Mouse (Mus musculus) lung, postnatal 25 days (tissue): ENCODE results near the gene Tap2.

Experiments
- DNase-seq: peaks from one replicate; pipeline ENCODE4 v3.0.0; 2022; ENCODE audit warnings: low spot score

Tap2 gene

DNA sequence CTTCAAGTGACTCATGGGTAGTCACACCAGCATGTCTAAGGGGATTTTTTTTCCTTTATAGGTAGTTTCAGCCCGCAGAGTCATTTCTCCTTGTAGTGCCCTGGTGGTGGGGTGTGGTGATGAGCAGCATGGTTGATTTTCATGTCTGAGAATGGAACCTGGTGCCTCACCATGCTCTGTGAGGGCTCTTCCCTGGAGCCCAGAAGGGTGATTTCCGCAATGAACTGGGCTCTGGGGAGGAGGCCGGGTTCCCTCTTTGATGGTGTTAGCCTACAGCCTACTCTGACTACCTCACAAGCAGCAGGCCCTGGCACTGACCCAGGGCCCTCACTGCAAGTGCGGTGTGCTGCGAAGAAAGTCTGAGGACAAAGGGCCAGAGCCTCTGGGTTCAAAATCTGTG lies at the start of gene Tap2:
Gene Tap2, plus strand, starts transcription at position 84 of the 400 bp plus-strand sequence.
- no peak for DNase-seq

DNA sequence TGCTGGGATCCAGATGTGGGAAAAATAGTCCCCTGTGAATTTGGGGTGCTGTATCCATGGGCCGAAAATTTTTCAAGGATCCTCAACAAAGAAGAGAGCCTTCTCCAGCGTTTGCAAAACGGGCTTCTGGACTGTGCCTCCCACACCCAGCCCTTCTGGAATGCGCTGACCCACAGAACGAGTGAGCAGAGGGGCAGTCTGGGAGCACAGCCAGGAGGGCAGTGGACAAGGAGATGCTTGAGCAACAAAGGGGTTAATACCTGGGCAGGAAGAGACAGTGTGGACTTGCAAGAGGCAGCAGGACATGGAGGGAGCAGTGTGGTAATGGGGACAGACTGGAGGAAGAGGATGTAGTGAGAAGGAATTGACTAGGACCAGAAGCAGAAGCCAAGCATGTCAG lies 47.8 kb upstream of the Tap2 start:
- DNase-seq, result no peak

DNA sequence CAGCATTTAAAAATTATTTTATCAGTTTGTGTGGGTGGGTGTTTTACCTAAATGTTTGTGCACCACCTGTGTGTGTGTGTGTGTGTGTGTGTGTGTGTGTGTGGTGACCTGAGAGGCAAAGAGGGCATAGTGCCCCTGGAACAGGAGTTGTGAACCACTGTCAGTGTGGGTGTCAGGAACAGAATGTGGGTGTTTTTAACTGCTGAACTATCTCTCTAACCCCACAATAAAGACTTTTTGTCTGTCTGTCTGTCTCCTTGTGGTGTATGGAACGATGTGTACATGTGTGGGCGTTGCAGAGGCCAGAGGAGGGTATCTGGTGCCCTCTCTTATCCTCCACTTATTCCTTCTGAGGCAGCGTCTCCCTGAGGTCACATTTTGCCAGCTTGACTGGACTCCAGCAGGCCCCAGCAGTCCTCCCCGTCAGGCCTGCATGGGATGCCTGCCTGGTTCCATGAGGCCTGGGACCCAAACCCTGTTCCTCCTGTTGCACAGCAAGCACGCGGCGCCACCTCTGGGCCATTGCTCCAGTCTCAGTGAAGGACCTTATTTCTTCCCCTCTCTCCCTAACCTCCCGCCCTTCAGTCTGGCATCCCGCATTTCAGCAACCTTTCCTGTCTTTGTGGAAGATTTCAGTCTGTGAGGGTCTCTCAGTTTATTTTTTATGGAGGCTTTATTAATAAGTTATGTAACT lies 39.0 kb upstream of the Tap2 start:
- peak; percentile 18 for DNase-seq

DNA sequence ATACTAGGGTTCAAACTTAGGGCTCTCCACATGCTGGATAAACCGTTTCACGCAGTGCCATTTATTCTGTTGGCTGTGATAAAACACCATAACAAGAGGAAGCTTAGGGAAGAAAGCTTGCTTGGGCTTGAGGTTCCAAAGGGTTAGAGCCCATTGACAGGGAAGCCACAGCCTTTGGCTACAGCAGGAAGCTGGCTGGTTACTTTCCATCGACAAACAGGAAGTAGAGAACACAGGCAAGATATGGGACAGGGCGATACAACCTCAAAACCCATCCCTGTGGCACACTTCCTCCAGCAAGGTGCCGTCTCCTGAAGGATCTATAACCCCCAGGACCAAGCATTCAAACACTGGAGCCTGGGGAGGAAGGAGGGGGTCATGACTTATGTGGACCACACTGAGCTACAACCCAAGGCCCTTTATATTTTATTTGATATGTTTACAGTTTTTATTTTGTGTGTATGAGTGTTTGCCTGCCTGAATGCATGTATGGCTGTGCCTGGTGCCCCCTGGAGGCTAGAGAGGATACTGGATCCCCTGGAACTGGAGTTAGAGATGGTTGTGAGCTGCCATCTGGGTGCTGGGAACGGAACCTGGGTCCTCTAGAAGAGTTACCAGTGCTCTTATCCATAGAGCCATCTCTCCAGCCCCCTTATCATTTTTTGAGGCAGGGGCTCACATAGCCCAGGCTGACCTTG lies 38.1 kb upstream of the Tap2 start:
- peak; percentile 14 for DNase-seq

DNA sequence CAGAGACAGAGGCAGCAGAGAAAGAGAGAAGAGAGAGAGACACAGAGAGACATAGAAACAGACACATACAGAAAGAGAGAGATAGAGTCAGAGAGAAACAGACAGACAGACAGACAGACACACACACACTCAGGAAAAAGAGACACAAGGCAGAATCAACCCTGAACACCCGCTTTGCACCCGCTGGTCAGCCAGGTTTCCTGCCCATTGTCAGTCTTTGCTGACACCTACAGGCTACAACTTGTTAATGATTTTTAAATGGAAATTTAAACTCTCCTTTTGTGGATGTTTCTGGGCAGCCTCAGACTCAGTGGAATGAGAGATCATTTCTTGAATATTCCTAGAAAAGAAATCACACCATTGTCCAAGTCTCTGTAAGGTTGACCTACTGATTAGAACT lies 34.0 kb upstream of the Tap2 start:
- peak; percentile 69 for DNase-seq

DNA sequence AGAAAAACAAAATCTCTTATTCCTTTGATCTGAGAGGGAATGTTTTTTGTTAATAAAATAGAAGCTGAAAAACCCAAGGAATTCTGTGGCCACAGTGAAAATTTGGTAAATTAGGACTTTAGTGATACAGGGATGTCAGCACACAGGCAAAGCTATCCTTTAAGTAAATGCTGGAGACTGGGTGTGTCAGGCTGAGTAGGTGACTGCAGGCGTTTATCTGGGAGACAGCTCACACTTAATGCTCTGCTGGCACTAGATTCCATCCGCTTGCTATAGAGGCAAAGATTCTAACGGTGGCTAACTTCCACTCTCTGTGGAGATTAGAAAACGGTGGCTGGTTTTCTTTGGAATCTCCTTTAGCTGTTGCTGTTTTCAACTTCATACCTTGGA lies 32.8 kb upstream of the Tap2 start:
- no peak for DNase-seq

DNA sequence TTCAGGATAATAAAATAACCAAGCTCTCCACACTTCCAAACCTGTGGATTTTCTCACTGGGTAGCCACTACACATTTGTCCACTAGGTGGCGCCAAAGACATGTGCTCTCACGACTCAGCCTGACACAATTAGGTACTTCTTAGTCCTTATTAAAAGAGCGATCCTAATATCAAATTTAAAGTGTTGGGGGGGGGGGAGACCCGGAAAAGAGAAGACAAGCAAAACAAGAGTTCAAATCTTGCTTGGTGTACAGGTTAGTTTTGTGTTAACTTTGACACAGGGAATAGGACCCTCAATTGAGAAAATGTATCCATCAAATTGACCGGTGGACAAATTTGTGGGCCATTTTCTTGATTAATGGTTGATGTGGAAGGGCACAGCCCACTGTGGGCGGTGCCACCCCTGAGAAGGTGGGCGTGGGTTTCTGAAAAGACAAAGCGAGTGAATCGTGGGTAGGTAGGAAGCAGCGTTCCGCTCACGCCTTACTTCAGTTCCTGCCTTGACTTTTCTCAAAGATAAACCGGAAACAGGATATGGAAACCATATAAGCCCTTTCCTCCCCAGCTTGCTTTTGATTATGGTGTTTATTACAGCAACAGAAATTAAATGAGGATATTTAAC lies 32.3 kb upstream of the Tap2 start:
- DNase-seq, result peak; percentile 86

DNA sequence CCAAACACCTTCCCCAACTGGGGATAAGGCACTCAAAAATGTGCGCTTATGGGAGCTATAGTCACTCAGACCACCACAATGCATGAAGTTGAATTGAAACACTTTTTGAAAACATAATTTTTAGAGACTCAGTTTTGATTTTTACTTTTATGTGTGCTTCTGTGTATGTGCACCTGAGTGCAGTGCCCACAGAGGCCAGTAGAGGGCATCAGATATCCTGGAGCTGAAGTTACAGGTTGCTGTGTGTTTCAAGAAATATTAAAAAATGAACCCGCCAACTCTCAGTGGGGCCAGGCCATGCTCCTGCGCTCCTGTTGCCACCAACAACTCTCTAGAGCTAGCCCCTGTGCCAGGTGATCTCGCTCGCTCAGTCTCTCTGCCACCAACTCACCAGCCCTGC lies 30.8 kb upstream of the Tap2 start:
- DNase-seq, result no peak

DNA sequence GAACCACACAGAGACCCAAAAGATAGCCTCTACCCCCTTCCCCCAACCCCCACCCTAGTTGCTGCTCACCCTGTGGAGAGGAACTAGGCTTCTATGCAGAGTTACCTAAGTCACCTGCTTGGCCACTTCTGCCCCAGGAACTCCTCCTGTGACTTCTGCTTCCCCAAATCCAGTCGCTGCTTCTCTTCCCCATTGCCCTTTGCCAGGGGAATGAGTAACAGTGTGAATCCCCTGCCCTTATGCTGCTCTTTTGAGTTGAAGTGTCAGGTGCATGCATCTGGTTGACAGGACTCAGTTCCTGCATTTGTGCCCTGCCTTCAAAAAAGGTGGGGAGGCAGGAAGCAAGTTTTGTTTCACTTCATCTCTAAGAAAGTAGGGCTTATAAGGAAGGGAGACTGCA lies 29.3 kb upstream of the Tap2 start:
- DNase-seq, result no peak

DNA sequence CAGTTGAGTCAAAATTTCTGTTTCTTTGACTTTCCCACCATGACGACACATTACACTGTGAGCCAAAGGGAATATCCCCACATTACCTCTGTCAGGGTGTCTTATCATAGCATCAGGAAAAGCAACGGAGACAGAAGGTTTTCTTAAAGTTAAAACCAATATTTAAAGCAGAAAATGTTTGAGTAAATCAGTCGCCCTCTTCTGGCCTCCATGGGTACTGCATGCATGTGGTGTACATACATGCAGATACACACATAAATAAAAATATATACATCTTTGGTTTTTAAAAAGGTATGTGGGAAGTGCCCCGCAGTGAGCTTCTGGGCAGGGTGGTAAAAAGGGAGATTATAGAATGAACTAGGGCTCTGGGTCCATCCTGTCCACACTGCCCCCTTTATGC lies 26.1 kb upstream of the Tap2 start:
- no peak for DNase-seq

DNA sequence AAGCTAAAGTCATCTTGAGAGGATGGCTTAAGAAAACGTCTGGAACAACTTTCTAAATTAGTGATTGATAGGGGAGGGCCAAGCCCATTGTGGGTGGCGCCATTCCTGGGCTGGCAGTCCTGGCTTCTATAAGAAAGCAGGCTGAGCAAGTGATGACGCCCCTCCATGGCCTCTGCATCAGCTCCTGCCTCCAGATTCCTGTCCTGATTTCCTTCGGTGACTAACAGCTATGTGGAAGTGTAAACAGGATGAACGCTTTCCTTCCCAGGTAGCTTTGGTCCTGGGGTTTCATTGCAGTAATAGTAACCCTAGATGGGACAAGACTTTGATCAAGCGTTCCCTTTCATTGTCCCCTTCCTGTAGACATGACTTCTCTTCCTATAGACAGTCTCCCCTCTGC lies 24.3 kb upstream of the Tap2 start:
- DNase-seq, result no peak

DNA sequence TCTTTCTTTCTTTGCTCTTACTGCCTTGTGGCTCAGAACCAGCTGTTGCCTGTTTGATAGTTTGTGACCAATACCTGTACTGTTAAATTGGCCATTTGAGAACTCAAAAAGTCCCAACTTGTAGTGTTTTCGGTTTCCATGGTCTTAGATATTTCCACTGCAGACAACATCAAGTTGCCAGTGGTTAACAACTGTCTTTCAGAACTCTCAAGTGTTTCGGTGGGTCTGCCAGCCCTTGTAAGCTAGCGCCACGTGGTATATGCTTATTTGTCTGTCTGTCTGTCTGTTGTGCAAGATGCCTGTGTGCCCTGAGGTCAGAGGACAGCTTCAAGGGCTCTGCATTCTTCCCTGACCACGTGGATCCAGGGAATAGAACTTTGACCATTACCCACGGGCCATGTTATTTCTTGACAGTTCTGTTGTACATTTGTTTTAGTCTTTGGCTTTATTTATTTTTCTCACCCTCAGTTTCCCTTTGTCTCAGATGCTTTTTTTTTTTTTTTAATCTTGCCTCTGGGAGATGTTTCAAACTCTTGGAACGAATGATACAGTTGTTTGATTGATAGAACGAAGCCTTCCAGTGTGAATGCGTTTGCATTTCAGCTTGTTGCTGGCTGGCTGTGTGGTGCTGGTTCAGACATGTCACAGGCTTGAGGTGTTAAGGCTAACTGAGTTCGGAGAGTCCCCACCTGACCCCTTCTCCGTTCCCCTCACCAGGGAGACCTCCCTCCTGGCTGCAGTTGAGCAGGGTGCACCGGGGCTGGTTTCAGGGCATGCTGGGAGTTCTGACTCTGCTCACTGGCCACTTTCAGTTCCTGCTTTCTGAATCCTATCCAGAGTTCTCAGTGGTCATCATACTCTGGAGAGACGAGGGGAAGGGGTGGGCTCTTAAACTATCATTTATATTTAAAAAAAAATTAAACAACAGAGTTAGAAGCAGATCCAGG lies 23.1 kb upstream of the Tap2 start:
- no peak for DNase-seq

DNA sequence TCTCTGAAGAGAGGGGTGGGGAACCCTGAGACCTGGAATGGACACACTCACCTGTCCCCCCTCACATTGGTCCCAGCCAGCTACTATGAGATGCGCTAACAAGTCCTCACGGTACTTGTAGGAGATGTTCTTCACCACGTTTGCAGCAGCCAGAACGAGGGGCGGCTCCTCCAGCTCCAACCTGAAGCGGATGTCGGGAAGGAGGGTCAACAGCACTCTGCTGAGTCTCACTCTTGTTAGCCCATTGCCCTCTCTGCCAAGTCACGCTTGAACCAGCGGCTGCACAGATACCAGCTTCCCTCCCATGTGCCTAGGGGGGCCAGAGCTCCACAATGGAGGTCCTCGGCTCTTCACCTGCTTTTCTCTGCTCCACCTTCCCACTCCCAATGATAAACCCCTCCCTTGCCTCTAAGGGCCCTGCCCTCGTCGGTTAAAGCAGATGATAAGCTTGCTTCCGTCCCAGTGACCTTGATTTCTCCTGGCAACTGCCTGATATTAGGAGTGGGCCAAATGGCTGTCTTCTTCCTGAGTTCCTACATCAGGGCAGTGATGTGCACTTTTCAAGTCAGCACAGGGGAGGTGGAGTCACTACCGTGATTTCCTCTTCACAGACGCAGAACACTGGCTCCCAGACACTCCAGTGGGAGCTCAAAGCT lies 19.6 kb upstream of the Tap2 start:
- no peak for DNase-seq

DNA sequence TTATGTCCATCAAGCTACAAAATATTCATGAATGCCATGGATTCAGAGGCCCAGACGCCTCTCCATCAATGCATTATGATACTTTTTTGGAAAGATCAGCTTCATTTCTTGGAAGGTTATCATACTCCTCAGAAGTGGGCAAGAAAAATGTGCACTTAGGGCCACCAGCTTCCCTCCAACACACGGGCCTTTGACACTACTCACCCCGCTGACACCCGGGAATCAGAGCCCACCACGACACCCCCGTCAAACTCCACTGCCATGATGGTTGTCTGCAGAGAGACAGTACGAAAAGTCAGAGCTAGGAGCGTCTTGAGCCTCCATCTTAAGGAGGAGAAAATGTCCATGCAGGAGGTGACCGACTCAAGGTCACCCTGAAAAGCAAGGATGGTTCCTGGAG lies 17.8 kb upstream of the Tap2 start:
- no peak for DNase-seq

DNA sequence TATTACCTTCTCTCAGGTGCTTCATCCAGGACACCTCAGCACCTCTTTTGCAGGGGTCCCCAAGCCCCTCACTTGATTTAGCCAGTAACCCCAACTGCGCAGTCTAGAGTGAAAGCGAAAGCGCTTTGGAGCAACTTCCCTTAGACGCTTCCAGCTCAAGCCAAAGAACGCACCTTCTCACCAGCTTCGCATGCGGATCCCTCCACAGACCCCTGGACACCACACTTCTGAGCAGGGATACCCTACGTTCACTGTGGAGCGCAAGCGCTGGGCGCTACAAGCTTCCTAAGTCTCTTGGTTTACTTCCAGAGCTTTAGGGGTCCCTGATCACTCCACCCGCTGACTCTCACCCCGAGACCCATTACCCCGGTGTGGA lies 16.5 kb upstream of the Tap2 start:
- DNase-seq, result peak; percentile 47

DNA sequence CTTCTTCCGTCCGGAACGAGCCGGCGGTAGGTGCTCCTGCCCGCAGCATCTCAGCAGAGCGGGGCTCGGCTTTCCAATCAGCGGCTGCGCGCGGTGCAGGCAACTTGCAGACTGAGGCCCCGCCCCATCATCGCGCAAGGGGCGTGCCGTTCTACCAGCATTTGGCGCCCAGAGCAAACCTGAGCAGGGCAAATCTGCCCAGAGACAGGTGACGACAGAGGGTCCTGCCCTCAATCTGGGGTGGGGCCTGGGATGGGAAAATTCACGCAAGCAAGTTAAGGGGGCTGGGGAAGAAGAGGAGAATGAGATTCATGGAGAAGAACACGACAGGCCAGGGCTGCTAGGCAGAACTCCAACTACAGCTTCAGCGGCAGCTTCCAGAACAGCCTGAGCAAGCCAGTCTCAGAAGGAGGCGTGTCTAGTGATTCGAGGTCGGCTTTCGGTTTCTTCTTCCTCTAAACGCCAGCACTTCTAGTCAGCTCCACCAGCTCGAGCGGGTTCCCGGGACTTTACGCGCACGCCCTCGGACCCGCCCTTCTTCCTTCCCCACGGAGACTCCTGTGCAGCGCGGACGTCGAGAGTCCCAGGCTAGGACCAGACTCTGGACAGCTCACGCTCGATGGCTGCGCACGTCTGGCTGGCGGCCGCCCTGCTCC lies 15.9 kb upstream of the Tap2 start, which contains the start of the genes Tap1 and Psmb9:
Gene Tap1, plus strand, starts transcription at position 293 of the 656 bp plus-strand sequence.
Gene Psmb9, minus strand, starts transcription at position 504 of the 656 bp plus-strand sequence.
- peak; percentile 98 for DNase-seq

DNA sequence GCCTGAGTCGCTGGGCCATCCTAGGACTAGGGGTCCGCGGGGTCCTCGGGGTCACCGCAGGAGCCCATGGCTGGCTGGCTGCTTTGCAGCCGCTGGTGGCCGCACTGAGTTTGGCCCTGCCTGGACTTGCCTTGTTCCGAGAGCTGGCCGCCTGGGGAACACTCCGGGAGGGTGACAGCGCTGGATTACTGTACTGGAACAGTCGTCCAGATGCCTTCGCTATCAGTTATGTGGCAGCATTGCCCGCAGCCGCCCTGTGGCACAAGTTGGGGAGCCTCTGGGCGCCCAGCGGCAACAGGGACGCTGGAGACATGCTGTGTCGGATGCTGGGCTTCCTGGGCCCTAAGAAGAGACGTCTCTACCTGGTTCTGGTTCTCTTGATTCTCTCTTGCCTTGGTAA lies 15.3 kb upstream of the Tap2 start:
- no peak for DNase-seq

DNA sequence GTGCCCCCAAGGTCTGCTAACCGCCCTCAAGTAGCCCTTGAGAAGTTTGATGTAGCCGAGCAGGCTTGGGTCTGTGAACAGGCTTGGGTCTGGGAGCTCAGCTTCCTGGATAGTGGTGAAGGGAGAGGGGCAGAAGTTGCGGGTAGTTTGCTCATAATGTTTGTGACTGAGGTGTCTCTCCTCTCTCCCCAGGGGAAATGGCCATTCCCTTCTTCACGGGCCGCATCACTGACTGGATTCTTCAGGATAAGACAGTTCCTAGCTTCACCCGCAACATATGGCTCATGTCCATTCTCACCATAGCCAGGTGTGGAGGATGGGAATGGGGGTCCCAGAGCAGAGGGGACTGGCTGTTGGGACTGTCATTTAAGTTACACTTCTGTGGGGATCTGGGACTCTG lies 14.3 kb upstream of the Tap2 start:
- no peak for DNase-seq

DNA sequence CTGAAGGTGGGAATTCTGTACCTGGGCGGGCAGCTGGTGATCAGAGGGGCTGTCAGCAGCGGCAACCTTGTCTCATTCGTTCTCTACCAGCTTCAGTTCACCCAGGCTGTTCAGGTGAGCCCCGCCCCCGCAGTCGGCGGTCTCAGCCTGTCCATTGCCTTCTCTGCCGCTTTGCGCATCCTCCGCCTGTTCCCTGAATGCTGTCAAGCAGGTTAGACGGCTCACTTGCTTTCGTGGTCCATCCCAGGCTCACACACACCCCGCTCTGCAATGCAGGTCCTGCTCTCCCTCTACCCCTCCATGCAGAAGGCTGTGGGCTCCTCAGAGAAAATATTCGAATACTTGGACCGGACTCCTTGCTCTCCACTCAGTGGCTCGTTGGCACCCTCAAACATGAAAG lies 10.5 kb upstream of the Tap2 start:
- DNase-seq, result no peak

DNA sequence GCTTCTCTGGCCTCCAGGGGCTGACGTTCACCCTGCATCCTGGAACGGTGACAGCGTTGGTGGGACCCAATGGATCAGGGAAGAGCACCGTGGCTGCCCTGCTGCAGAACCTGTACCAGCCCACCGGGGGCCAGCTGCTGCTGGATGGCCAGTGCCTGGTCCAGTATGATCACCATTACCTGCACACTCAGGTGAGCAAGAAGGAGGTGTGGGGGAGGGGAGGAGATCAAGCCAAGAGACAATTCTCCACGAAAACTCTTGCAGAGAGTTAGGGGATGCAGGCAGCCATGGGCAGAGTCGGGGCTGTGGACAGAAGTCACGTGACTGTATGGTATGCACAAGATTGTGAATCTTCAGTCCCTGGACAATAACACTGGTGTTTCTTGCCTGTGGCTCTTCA lies 9.9 kb upstream of the Tap2 start:
- DNase-seq, result no peak

DNA sequence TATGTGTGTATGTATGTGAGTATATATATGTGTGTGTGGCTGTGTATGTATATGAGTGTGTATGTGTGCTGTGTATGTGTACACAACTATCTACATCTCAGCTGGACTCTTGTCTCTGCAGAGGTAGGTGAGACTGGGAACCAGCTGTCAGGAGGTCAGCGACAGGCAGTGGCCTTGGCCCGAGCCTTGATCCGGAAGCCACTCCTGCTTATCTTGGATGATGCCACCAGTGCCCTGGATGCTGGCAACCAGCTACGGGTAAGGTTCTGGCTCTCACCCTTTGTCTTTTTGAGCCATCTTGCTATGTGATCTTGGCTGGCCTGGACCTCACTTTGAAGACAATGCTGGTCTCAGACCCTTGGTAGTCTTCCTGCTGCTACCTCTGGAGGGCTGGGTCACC lies 8.6 kb upstream of the Tap2 start:
- no peak for DNase-seq
